Mouse (Mus musculus): ENCODE measurements around the gene Map7.

Gene Map7

DNA sequence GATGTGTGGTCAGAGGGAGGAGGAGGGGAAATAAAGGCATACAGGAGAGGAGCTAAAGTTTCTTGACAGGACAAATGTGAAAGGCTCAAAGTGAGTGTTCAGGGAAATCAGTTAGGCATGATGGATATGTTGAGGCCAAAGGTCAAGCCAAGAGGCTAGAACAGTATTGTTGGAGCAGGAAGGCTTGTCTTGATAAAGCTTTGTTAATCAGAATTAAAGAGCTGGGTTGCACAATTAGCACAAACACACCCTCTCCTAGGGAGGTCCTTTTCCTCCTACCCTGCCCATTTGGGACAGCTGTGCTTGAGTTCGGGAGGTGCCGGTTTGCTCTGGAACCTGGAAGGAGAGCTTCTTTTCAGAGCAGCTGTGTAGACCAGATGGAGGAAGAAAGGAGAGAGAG is 5.2 kb downstream of the Map7 start:
- DNase-seq: no peak

DNA sequence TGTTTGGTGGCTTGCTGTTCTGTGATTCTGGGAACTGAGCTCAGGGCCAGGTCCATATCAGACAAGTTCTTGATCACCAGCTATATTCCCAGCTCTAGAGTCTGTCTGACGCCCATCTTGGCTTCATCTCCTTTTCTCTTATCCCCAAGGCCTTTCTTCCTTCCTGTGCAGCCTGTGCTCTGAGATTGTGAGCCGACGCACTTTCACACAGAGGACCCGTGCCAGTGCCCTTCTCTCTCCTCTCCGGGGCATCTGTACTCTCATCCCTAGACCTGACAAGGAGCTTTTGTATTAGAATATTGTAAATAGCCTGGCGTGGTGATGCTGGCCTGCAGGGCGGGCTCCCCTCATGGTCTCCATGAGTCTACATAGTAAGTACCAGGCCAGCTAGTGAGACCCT is 7.1 kb downstream of the Map7 start:
- DNase-seq: no peak

DNA sequence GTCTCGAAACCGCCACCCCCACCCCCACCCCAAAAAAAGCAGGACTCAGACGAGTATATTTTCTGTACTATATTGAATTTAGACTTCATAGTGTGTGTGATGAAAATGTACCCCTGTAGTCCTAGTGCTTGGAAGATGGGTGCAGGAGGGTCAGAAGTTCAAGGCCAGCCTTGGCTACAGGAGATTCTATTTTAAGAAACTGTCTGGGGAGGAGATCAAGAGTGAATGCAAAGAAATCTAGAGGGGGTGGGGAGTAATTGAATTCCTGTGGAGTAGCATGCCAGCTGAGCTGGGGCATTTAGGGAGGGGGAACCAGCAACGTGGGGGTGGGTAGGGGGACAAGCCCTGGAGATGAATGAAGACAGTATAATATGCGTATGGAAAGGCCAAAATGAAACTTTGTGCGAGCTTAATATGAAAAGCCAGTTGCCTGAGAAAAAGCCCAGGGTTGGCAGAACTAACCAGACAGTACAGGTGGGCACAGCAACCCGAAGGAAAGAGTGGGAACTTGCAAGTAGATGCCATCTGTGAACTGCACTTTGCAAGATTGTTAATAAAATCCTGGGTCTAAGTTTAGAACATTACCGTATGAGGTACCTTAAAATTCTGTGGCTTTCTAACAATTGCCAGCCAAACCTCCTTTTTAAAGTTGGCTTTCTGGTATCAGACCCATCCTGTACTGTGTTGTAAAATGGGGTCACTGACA is 8.9 kb downstream of the Map7 start:
- no peak for DNase-seq

DNA sequence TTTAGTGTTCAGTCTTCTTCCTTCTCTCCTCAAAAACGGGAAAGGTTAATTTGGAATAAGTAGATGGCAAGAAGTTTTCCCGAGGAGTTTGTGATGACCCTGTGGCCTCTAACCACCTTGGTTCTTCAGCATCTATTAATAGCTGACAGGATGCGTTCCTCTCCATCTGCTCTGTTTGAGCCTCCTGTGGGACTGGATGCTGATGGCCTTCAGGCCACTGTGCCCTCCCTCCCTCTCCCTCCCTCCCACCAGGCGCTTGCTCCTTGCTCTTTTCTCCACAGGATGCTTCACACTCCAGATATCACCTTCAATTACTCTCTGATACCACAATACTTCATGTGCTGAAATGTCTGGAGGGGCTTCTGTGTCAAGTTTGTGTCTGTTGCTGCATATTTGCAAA is 10.5 kb downstream of the Map7 start:
- no peak for DNase-seq

DNA sequence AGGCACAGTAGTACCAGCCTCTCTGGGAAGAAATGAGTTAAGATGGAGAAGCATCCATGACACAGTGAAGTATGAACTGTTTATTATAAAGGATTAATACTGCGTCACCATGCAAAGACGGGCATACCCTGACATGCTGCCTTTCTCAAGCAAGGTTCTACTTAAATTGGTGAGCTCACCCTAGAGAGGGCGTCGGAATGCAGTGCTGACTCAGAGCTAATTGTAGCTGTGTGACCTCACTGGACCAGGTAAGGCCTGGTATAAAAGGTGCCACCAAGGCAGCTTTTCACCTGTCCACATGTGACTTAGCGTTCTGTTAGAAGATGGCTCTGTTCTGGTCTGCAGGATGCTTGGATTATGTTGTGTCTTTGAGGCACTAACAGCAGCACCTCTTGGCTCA is 11.0 kb downstream of the Map7 start:
- no peak for DNase-seq

DNA sequence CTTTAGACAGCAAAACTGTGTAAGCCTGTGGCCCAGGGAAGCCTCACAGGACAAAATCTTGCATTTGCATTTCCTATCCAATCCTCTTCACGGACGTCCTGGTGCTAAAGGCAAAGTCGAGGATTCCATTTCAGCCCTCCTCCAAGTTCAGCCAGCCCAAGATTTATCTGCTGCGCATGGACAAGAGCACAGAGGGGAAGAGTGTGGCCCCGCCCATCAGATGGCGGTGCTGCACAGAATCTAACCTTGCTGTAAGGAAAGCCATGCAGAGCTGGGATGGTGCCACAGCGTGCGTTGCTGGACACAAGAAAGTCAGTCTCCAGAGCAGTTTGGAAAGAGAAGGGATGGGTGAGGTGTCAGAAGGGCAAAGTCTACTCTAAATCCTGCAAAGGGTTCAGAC is 12.6 kb downstream of the Map7 start:
- DNase-seq: peak; percentile 61

DNA sequence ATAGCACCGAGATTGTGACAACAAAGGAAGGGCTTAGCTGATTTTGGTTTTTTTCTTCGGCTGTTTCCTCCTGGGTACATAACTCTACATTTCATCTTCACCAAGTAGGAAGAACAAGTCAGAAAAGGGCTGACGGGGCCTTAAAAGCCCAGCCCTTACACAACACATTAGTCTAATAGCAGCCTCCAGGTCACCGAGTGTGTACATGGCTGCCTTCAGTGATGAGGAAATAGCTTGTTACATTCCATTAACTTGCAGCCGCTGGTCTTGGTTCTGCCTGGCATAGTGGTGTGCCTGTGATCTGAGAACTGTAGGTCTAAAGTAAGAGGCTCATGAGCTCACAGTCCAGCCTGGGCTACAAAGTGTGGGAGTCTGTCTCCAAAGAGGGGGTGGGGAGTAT is 16.5 kb downstream of the Map7 start:
- DNase-seq: no peak

DNA sequence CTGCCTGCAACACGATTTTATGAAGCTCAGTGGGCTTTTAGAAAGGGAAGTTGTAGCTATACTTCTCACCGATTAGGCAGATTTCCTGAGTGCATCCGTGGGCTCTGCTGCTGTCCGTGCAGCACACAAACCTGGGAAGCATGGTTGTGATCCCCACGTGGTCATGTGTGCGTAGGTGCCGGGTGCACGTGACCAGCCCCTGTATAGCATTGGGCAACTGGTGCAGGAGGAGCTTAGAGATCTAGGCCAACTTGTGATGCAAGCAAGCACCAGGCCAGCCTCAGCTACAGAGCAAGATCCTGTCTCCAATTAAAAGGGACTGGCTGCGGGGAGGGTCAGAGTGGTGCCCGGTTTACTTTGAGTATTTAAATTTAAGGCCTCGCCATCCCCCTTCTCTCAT is 18.5 kb downstream of the Map7 start:
- DNase-seq: no peak

DNA sequence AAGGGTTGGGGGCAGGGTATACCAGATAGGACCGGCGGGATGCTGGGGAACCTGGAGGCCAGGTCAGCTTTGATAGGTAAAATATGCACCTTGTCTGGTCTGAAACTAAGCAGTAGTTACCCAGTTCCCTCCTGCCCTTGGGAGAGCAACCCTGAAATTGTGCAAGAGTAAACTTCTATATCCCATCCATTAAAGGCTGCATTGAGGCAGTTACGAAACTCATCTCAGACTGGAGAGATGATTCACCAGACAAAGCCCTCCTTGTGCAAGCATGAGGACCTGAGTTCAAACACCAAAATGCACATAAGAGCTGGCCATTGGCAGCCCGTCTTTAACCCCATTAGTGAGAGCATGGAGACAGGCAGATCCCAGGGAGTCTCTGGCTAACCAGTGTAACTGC is 19.2 kb downstream of the Map7 start:
- no peak for DNase-seq

DNA sequence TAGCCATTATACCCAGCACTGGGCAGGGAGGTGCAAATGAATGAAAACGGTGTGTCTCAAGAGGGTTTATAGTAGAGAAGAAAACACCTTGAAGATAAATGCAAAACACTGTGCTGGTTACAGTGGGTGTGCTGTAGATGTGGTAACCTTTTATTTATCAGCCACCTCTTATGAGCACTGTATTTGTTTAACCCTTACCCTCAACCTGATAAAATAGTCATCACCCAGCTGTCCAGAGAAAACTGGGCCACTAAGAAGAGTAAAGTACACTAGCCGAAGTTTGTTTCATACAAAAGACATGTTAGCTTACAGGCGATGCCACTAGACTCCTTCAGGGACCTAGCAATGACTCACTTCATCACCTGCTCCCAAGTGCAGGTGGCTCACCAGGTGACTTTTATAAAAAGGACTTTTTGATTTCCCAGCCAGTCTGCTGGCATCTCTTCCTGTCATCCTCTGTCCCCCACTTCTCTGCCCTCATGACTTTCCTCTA is 21.0 kb downstream of the Map7 start:
- no peak for DNase-seq

DNA sequence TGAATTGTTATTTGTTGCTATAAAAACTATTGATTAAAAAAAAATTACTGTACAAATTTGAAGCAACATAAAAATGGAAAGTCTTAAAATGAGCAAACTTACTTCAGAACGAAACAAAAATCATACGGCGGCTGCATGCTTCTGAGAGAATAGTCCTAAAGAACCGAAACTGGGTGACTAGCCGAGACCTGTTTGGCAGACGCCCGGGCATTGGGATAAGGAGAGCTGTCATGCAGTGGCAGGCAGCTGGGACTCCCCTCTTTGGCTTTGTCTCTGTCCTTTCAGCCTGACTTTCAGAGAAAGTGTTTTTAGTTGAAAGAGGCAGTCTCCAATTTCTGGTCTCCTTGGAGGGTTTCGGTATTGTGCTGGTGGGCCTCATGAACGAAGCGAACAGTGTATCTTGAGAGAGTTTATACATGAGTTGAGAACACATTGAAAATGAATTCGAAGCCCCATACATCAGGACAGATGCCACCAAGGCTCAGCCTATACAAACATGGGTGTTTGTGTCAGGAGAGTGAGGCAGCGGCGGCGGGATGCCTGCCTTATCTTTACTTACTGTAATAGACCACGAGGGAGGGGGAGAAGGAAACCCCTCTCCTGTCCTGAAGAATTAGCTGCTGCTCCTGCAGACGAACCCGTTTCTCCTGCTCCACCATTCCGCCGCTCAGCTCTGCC is 21.8 kb downstream of the Map7 start:
- no peak for DNase-seq

DNA sequence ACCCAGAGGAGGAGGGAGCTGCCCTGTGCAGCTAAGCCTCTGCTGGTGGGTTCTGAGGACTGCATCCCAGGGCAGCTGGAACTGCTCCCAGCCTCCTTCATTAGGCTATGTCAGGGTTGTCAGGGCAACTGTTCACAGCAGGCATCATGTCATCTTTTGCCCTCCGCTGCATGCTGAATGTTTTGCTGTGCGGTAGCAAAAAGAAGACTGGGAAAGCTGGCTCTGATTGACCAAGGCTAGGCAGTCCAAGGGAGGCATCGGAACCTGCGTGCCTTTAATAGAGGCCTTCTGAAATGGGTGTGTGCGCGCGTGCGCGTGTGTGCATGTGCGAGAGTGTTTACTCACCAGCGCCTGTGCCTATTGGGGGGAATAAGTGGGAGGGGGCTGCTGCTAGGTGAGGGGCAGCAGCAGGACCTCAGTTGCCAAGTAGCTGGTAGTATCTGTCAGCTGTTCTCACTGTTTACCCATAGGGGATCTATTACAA is 22.4 kb downstream of the Map7 start:
- peak; percentile 89 for DNase-seq

DNA sequence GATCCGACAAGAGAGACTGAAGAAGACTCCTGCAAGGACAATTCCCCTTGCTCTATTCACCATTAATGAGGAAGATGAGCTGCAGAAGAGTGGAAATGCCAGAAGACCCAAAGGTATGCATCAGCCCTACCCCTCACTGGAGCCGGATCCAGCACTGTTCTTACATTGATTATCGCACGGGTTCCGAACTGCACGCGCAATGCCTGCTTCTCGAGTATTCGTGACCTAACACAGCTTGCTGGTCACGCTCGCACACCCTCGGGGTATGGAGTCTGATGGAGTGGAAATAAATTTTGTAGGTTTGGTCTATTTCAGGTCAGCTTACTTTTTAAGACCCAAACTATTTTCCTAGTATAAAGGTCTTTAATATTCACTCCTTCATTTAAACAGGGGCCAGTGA is 22.9 kb downstream of the Map7 start:
- peak; percentile 81 for DNase-seq

DNA sequence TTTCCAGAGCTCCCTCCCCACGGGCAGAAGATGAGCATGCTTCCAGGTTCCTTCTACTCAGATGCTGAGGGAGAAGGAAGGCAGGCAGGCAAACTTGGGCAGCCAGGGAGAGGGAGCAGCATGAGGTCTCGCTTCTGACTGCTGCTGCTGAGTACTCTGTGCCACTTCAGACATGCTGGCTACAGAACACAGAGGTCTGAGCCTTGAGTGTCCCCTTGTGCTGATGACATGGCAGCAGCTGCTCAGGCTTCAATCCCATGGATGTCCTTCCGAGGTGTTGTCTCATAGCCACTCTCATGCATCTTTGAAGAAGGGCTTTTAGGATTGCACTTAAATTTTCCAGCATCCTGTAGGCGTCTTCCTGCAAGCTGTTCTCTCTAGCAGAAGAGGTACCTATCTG is 23.5 kb downstream of the Map7 start:
- no peak for DNase-seq

DNA sequence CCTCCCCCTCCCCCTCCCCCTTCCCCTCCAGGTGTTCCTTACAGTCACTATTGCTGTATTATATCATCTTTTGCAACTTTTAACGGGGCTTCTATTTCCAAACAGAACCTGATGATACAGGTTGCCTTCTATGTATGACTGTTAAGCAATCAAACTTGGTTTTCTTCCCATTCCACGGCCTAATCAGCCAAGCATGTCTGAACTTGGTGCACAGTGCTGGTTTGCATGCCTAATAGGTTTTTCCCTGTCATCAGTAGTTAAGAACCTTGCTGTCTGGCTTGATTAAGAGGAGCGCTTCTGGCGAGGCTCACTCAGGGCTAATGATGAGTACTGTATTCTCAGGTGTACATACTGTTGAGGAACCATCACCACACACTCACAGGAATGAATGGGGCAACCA is 25.5 kb downstream of the Map7 start:
- DNase-seq: peak; percentile 73

DNA sequence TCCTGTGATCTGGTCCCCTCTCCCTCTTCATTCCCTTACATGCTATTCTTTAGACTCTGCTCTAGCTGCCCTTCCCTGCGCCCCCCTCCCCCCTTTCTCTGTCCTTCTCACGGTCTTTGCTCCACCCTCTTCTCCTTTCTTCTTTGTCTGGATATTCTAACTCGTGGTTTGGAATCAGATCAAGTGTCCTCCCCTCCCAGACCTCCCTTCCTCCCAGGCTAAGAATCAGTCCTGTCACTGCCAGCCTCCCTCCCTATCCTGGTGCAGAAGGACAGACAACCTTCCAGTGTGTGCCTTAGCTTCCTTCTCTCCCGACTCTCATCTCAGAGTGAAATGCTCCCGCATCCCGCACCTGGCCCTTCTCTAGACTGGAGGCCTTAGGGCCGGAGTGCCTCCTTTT is 27.8 kb downstream of the Map7 start:
- DNase-seq: no peak

DNA sequence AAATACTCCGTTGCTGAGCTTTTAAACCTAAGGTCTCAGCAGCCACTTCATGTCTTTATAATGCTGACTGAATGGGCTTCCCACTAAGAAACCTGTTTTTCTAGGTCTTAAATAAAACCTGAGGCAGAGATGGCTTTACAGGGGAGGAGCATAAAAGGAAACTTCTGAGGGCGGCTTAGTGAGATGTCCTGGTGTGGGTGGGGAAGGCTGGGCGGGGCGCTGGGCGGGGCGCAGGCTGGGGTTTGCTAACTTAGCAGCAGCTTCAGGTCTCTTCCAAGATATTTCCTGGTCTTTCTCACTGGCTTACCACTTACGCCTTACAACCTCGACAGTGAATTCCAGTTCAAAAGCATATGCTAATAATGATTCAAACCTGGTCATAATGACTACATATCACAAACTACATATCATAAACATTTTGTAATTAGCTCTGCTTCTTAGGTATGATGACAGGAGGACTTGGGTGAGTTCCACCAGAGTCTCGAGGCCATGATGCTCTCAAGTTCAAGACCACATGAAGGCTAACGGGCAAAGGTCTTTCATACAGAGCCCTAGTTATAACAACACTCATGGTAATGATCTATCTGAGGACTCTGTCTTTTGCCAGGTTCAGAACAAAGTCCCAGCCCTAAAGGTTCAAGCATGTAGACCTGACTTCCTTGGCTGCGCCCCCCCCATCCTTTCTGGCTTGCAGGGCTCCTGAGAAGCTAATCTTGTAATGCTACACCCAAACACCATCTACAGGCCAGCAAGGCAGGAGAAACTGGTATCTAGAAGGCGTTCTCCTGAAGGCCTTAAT is 30.7 kb downstream of the Map7 start:
- peak; percentile 90 for DNase-seq

DNA sequence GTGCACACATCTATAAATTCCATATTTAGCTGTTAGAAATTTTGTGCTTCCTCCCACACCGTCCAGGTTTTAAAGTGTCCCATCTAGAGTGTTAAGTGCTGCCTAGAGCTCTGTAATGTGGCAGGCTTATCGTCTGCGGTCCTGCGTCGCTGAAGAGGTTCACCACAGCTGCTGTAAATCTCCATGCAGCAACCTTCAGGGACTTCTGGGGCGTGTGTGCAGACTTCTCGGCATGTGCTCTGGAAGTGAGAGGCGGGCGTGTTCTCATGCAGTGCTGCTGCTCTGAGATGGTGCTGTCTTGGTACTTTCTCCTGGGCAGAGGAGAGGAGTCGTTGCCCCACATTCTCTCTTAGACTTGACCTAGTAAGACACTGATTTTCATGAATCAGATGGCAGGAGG is 32.9 kb downstream of the Map7 start:
- no peak for DNase-seq

DNA sequence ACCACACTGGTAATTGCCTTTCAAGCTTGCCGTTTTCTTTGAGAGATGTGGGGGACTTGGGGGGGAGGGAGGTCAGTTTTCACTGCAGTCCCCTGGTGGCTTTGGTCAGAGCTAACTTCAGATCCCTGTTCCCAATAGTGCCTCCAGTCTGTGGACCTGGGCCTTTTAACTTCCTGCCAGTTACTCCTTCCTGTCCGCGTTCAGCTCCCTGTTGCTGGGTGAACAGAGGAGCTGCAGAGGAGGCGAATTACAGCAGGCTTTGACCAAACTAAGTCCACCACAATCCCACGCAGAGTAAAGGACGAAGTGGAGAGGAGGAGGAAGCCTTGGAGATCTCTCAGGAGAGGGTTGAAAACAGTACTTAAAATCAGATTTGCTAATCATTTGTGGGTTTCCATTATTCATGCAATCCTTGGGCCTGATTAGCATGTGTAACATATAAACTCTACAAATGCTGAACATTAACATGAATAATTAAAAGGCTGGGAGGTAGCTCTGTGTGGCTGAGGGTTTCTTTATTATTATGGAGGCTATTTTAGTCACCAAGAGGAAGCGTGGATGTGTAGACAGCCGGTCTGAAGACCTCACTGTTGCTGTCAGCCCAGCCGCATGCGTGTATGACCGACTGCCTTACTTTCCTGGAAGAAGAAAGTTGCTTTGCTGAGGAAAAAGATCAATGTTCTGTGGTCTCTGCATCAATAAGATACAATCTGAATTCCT is 33.6 kb downstream of the Map7 start:
- no peak for DNase-seq

DNA sequence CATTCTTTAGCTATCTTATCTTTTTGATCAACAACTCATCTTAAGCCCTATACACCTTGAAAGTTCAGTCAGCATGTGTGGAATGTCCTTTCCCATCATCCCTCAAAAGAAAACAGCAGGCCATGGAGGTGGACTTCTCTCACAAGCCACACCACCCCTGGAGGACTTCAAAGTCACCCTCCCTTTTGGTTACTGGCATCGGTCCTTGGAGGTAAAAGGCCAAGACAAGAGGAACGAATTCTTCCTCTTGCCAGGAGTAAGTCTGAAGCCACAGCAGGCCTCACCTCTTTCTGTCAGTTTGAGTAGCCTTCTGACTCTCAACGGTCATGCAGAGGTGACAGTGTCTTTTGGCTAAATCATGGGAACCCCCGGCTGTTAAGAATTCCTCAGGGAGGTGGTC is 36.1 kb downstream of the Map7 start:
- peak; percentile 69 for DNase-seq

DNA sequence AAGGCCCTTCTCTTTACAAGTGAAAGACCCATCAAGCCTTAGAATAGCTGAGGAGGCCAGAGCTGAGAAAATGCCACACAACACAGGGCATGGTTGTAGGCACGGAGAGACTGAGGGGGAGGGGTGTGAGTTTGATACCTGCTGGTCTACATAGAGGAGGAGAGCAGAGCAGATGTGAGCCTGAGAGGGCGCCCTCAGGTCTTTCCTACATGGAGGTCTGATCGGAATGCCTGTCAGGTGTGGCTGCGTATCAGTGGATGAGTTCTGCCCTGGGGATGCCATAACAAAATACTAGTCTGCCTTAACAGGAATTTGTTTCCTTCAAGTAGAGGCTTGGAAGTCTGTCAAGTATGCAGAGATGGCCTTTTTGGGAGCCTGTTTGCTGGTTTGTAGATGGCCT is 37.0 kb downstream of the Map7 start:
- no peak for DNase-seq

DNA sequence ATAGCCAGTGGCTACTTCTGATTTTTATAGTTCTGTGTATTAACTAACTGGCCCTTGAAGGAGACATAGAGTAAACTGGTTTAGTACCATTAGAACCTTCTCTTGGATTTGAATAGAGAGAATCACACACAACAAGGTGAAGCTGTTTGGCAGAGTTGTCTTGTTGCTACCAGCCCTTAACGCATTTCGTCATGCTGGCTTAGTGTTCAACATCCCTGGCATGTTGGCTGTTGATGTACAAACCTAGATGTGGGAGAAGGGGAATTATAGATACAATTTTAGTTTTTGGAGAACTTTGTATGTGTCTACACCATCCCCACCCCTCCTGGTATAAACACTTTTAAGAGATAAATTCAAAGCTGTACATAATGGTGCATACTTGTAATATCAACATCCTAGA is 37.5 kb downstream of the Map7 start:
- no peak for DNase-seq

DNA sequence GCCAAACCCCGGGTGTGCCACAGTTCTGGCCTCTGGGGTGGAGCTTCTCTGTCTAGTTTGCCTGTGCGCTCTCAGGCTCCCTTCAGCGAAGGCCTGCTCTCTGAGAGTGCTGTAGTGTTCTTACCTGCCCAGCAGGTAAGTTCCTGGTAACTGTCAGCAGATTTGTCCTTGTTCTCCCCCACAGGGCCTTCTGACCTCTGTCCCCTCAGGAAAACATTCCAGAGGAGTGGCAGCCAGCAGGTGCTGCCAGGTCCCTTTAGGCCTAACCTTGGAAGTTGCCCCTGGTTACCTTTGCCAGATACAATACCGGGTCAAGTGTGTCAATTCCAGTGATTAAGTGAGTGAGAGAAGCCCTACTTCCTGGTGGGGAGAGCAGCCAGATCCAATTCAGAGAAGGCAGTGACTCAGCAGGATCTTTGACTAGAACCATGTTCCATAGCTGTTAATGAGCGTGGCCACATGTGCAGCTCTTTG is 38.6 kb downstream of the Map7 start:
- DNase-seq: peak; percentile 80

Measured in kidney, adult 11 months (tissue).